Mouse (Mus musculus): ENCODE measurements at regions not wholly inside any gene's neighbourhood (a gene's known extent, or its start where the extent isn't known, plus 50 kb on each side); places are given as distances from the start of the nearest gene placed in this dataset.

DNA sequence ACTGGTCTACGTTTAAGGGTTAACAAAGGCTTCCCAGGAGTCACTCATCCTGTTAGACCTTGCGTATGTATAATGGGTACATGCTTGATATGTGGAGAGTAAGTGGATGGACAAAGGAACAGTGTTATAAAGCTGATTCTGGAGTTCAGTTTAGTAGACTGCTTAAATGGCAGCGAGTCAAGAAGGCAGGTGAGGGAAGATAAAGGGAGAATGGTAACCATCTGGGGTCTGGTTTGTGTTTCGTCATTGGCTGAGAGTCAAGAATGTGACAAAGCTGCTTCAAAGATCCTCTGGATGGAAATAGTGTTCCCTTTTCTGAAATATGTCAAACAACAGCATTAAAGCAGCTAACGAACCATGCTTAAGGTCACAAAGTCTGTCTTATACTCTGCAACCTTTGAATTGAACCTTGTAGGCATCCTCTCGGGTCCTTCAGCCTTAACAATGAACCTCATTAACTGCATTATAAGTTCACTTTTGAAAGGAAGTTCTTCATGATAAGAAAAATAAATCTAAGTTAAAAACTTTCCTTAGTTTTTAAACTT lies 286.9 kb upstream of the 4930452B06Rik start:
- no peak for DNase-seq (ENCODE audit: inconsistent age in 2 of 2, low spot score in 1 of 2)

- DNase-seq (ENCODE audit: inconsistent age in 2 of 2, low spot score in 1 of 2): no peak
These were observed 282.7 kb upstream of the 4930452B06Rik start for GRCm38 (mm10) chr14:8948751-8949150.

DNA sequence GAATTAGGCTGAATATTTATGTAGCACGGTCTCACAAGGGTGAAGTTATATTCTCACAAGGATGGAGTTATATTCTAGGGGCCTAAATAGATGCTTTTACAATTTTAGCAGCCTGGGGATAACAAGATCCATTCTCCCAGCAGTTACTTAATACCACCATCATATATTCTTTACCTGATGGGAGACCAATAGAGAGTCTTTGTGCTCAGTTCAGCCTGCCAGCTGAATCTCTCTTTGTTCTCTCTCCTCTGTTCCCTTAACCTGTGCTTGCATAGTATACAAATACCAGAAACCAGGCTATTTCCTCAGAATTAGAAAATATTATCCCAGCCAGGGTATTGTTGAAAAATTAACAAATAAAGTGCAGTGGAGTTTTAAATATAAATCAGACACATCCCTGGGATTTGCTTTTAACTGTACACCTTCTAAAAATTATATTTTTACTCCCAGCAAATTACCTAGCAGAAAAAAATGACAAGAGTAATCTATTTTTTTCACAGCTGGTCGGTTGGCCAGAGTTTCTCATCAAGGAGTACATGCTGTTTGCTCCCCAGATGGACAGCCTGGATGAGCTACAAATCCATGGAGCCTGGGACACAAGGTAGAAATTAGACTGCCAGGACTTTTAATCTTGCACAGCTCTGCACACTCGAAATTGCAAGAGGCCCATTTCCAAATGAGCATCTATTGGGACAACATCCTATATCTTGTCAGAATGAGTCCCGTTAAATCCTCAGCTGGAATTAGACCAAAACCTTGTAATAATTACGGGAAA lies 281.0 kb upstream of the 4930452B06Rik start:
- no peak for DNase-seq (ENCODE audit: inconsistent age in 2 of 2, low spot score in 1 of 2)

DNA sequence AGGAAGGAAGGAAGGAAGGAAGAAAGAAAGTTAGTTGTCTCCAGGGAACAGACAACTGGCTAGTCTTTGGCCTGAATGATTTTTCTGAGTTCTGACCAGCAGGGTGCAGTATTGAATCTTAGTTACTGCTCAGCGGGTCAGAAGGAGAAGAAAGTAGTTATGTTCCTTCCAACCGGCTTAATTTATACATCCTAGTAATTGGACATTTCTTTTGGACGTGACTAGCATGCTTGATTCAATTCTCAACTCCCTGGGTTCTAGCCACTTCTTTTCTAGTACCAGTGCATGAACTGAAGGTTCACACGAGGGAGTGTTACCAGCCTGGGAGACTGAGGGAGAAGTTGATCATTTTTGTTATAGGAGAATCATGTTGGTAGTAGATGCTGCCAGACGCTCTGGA lies 269.1 kb upstream of the 4930452B06Rik start:
- DNase-seq (ENCODE audit: inconsistent age in 2 of 2, low spot score in 1 of 2): peak; percentile 13 to 76

Data from adrenal gland, adult (tissue).